Mouse (Mus musculus): ENCODE results near the gene Cib1. TPM values are rescaled to one million over a fixed set of nuclear protein-coding genes. Genes with fewer than 3 reads are reported as not detected.

Gene Cib1
- total and polyA plus RNA-seq, 3 experiments = 84.5 to 145 TPM; not detected in 1

DNA sequence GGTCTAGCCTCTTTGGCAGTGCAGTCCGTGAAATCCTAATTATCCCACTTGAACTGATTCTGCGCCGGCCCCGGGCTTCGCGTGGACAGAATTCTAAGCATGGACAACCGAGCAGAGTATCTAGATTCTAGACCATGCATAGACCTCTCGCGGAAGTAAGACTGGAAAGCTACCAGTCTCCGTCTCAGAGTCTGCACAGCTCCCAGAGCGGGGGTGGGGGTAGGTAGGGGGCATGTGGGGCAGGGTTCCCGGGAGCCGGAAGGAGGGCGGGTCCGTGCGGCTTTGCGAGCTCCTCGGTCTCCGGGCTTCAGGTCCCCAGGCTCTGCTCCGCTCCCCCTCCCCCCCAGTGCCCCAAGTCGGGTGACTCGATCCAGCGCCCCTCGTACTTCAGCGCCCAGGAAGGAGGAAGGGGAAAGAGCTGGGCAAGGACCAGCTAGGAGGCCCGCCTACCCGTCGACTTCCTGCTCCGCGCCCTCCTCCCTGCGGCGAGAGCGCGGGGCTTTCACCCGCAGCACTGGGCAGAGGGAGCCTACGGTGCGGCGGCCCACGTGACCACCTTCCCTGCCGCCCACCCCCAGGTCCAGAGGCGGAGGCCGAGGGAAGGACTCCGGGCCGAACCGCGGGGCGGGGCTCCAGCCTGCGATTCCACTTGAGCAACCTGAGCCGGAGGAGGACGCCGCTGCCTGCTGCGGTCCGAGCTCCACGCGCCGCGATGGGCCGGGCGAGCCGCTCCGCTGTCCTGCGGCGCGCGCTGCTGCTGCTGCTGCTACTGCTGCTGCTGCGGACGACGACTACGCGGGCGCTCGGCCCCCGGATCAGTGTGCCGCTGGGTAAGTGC lies 34.5 kb downstream of the Cib1 start (continued):
- no peak for TF ChIP-seq CTCF (IDR thresholded peaks at IDR 0.05 in 2 of 3, conservative IDR thresholded peaks at IDR 0.05 in 1 of 3; ENCODE audit: control insufficient read depth in 1 of 3, insufficient read depth in 1 of 3, low read depth in 2 of 3, low read length in 3 of 3, poor library complexity in 1 of 3, severe bottlenecking in 1 of 3)
- TF ChIP-seq JUND (IDR thresholded peaks at IDR 0.05; ENCODE audit: low read depth, low read length) = no peak
- TF ChIP-seq E2F4 (IDR thresholded peaks at IDR 0.05; ENCODE audit: borderline replicate concordance, low read depth, low read length) = no peak
- TF ChIP-seq POLR2A (IDR thresholded peaks at IDR 0.05; ENCODE audit: control insufficient read depth in 1 of 2, insufficient read depth in 1 of 2, low read depth in 1 of 2, low read length in 2 of 2, poor library complexity in 1 of 2) = peak; percentile 70; a peak in 3 of 4 replicates
- TF ChIP-seq MAZ (IDR thresholded peaks at IDR 0.05; ENCODE audit: low read depth, low read length) = 0 out of 2 replicates have a peak, but pooled peaks have one; percentile 24
- no peak for TF ChIP-seq POLR2AphosphoS5 (IDR thresholded peaks at IDR 0.05; ENCODE audit: borderline replicate concordance, low read depth, low read length)
- no peak for TF ChIP-seq GATA1 (IDR thresholded peaks at IDR 0.05; ENCODE audit: low read depth, low read length)
- TF ChIP-seq MAX (IDR thresholded peaks at IDR 0.05; ENCODE audit: low read length) = peak; percentile 70
- TF ChIP-seq MXI1 (IDR thresholded peaks at IDR 0.05; ENCODE audit: low read depth, low read length) = peak; percentile 69
- no peak for TF ChIP-seq RAD21 (IDR thresholded peaks at IDR 0.05; ENCODE audit: low read depth, low read length)
- no peak for TF ChIP-seq ZKSCAN1 (IDR thresholded peaks at IDR 0.05; ENCODE audit: low read depth, low read length)
- TF ChIP-seq KAT2A (conservative IDR thresholded peaks at IDR 0.05; ENCODE audit: low read depth, low read length) = no peak
- TF ChIP-seq EP300 (IDR thresholded peaks at IDR 0.05; ENCODE audit: low read depth in 1 of 2, low read length in 2 of 2) = peak in 1 of 2 experiments; percentile 23; a peak in 1 of 4 replicates

DNA sequence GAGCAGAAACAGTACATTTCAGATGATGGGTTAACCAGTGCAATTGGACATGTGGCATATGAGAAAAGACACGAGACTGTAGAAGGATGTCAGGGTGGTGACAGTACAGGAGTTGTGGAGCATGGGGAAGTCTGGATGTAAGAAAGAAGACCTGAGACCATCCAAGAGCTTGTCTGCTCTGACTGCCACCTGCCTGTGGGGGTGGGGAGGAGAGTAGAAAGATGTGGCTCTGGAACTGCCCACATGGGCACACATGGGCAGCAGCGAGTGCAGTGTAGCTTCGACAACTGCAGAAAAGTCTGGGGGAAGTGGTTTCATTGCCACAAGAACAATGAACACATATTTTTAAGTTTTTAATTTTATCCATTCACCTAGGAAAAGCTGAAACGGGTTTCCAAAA lies 35.2 kb downstream of the Cib1 start:
- Histone ChIP-seq H3K9me3 (replicated peaks; ENCODE audit: insufficient read depth, low read length) (no peaks in the 10 kb centered on the region), H3K9ac (ENCODE audit: control insufficient read depth, low read depth, low read length, poor library complexity, severe bottlenecking) (peak overlapping the region; percentile 93), H3K4me1 (ENCODE audit: control insufficient read depth in 1 of 2, insufficient read depth in 2 of 2, low read length in 2 of 2) (peaks cover 8 to 20% of the 10 kb centered on the region in 2 experiments), H3K36me3 (ENCODE audit: control insufficient read depth in 1 of 2, insufficient read depth in 2 of 2, low read length in 2 of 2) (peaks cover 0 to 19% of the 10 kb centered on the region in 2 experiments; a peak in 2 of 4 replicates), H3K79me2 (ENCODE audit: control insufficient read depth, insufficient read depth, low read length, poor library complexity) (peaks cover 42% of the 10 kb centered on the region), H3K27ac (ENCODE audit: control insufficient read depth, low read depth, low read length) (peak overlapping the region; percentile 67), H3K27me3 (ENCODE audit: control insufficient read depth in 1 of 2, insufficient read depth in 2 of 2, low read length in 2 of 2) (no peaks in the 10 kb centered on the region), H3K4me3 (ENCODE audit: control insufficient read depth in 1 of 2, insufficient read depth in 1 of 2, low read depth in 2 of 2, low read length in 2 of 2) (peak overlapping the region; percentile 89 to 93)
- peak; percentile 50 for DNase-seq (ENCODE audit: low read depth, low spot score)
- TF ChIP-seq BHLHE40 (IDR thresholded peaks at IDR 0.05; ENCODE audit: borderline replicate concordance, low read depth, low read length) = no peak
- no peak for TF ChIP-seq MXI1 (IDR thresholded peaks at IDR 0.05; ENCODE audit: low read depth, low read length)
- TF ChIP-seq MAZ (IDR thresholded peaks at IDR 0.05; ENCODE audit: low read depth, low read length) = peak; percentile 47; the same call in 1 of the 2 replicates
- TF ChIP-seq POLR2AphosphoS2 (IDR thresholded peaks at IDR 0.05; ENCODE audit: low read length) = no peak
- no peak for TF ChIP-seq CHD1 (IDR thresholded peaks at IDR 0.05; ENCODE audit: low read depth, low read length)
